Mouse (Mus musculus): ENCODE results near the gene Mmp27. TPM values are rescaled to one million over a fixed set of nuclear protein-coding genes. Genes with fewer than 3 reads are reported as not detected.
A peak's percentile ranks its signal among the peaks of the same experiment; 100 is the strongest.

The Mmp27 gene
- total RNA-seq (2014; fragmentation: Nextera tagmentation) (0.20 TPM in 1 of 2 replicates, not detected in the other), total RNA-seq (2017) (0.80 and 0.95 TPM in 2 replicates)

DNA sequence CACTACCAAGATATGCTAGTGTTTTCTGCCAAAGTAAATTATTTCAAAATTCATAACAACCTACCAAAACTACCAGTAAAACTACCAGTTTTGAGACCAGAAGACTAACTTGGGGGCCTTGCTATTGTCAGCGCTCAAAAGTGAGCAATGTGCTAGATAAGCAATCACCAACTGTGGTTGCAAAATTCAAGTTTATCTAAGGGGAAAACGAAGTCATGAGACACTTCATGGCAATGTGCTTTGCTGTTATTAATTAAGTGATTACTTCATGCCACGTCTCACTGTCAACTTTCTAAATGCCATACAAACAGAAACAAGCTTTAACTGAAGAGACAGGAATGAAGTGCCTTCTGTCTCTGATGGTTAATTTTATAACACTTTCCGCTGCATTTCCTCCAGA is at the start of gene Mmp27:
Mmp27 (plus strand) TSS at position 235 of the 400 bp plus-strand sequence.
- ATAC-seq (replicated peaks; ENCODE audit: low FRiP score, low TSS enrichment, poor library complexity, severe bottlenecking): peak; percentile 74

- ATAC-seq (replicated peaks; ENCODE audit: low FRiP score, low TSS enrichment, poor library complexity, severe bottlenecking): no peak
These were observed 44.8 kb upstream of the Mmp27 start for GRCm38 (mm10) chr9:7526255-7526940.

DNA sequence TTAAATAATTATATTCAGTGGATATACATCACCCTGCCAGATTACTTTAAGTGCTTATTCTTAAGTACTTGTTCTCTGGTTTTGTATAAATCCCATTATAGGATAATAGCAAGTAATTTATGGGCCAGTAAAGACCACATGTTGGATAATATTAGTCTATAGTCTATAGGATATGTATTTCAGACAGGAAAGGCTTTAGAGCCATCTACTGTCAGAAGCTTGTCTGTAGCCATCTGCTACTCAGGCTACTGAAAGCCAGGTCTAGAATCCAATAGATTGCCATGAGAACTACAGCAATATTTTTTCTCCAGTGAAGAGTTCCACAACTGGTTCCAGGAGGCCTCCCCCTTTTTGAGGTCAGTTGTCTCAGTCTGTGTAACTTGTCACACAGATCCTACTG is 28.4 kb upstream of the Mmp27 start:
- no peak for ATAC-seq (replicated peaks; ENCODE audit: low FRiP score, low TSS enrichment, poor library complexity, severe bottlenecking)

DNA sequence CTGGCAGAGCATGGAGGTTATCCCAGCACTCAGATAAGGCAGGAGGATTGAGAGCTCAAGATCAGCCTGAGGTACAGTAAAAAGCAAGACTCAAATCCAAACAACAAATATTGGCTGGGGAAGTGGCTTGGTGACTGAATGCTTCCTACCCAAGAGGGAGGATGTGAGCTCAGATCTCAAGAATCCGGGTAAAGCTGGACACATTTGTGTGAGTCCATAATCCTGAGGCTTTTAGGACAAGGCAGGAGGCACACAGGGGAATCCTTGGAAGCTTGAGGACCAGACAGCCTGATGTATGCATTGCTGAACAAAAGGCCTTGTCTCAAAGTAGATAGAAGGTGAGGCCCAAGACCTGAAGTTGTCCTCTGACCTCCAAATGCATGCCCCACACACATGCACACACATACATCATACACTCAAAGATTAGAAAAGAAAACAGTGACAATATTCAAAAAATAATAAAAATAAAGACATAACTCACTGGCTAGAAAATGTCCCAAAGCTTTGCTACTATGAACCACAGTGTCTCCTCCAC is 26.2 kb upstream of the Mmp27 start:
- ATAC-seq (replicated peaks; ENCODE audit: low FRiP score, low TSS enrichment, poor library complexity, severe bottlenecking): no peak

DNA sequence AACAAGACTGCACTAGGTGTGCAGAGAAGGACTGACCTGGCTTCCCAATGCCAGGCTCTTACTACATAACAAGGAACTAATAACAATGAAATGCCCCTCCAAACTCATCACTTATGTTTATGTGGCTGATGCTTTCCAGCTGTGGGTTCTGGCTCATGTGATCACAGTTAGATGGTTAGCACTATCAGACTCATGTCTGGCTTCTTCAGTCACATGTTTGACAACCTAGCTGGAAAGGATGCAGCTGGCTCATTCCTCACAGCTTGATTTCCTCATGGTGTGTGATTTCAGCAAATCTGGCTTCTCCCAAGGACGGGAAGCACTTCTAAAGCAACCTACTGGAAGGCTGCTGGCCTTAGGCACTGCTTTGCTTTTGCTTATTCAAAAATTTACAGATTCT is 25.7 kb upstream of the Mmp27 start:
- ATAC-seq (replicated peaks; ENCODE audit: low FRiP score, low TSS enrichment, poor library complexity, severe bottlenecking): no peak

- no peak for ATAC-seq (replicated peaks; ENCODE audit: low FRiP score, low TSS enrichment, poor library complexity, severe bottlenecking)
These were observed 25.3 kb upstream of the Mmp27 start for GRCm38 (mm10) chr9:7545920-7546319.

GRCm38 (mm10) chr9:7551943-7552342 is 19.3 kb upstream of the Mmp27 start:
- ATAC-seq (replicated peaks; ENCODE audit: low FRiP score, low TSS enrichment, poor library complexity, severe bottlenecking): no peak

DNA sequence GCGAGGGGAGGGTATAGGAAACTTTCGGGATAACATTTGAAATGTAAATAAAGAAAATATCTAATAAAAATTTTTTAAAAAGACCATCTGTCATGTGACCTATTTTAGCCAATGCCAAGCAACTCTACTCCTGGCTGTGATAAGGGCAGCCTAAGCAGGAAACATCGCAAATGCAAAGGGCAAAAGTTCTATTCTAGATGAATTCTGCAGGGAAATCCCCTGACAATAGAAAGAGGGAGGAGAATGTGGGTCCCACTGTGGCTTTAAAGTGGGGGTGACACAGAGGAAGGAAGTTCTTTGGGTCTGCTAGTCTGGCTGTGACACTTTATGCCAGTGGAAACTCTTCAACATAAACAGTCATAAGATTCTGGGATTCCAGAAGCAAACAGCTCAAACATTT is 17.7 kb upstream of the Mmp27 start:
- ATAC-seq (replicated peaks; ENCODE audit: low FRiP score, low TSS enrichment, poor library complexity, severe bottlenecking): no peak

DNA sequence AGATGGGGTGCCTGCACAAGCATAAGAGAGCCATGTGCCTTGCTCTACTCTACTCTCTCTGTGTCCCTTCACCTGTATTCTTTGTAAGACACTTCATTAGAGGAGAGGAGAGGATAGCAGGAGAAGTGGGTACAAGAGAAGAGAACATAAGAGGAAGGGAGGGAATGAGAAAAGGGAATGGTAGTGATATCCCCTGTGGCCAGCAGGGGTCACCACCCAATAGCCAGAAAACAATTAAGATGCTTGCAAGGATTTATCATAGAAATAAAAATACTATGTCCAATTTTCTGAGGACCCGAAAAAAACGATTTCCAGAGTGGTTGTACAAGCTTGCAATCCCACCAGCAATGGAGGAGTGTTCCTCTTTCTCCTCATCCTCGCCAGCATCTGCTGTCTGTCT is 16.8 kb upstream of the Mmp27 start:
- ATAC-seq (replicated peaks; ENCODE audit: low FRiP score, low TSS enrichment, poor library complexity, severe bottlenecking): peak; percentile 87

DNA sequence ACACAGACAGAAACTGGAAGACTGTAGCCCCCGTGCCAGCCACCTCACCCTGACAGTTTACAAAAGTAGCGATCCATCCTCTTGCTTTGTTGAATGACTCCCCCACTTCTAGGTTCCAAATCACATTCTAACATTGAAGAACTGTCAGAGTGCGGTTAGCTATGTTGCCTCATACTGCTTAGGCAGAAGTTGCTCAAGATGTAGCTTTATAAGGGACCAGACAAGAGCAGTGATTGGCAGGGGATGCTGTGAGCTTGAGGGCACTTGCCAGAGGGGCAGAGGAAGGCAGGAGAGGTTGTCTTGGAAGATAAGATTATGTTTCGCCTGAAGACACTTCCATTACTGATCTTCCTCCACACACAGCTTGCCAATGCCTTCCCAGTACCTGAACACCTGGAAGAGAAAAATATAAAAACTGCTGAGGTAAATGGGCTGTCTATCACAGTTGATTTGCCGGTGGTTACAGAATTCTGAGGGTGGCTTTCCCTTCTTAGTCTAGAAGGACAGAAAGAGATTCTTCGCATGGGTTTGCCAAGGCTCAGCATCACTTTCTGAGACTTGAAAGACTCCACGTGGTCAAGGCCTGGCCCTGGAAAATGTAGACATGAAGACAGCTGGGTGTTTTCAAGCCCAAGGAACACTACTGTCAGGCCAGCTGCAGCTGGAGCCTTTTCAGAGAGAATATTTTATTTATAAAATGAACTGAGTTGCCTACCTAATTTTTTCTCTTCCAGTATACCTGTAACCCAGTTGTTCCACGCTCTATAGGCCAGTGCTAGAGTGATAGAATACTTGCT is 12.8 kb upstream of the Mmp27 start, which contains the start of gene Mmp8:
Mmp8 (plus strand) TSS at position 236 of the 797 bp plus-strand sequence.
- no peak for ATAC-seq (replicated peaks; ENCODE audit: low FRiP score, low TSS enrichment, poor library complexity, severe bottlenecking)

DNA sequence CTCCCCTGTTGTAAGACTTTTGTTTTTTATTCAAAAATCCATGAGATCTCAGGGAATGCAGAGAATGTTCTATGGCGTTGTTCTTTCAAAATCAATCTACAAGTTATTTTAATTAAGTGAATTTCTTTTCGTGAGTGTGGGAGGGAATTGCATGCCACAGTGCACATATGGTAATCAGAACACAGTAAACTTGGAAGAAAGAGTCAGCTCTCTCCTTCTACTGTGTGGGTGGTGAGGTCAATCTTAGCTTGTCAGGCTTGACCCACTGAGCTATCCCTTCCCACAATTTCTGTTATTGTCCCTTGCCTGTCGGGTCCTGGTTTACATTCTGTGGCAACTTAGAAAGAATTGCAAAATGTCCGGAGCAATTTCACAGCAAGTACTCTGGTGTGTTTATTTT is 11.2 kb upstream of the Mmp27 start:
- ATAC-seq (replicated peaks; ENCODE audit: low FRiP score, low TSS enrichment, poor library complexity, severe bottlenecking): no peak

GRCm38 (mm10) chr9:7567376-7567775 is 3.8 kb upstream of the Mmp27 start:
- ATAC-seq (replicated peaks; ENCODE audit: low FRiP score, low TSS enrichment, poor library complexity, severe bottlenecking): no peak

DNA sequence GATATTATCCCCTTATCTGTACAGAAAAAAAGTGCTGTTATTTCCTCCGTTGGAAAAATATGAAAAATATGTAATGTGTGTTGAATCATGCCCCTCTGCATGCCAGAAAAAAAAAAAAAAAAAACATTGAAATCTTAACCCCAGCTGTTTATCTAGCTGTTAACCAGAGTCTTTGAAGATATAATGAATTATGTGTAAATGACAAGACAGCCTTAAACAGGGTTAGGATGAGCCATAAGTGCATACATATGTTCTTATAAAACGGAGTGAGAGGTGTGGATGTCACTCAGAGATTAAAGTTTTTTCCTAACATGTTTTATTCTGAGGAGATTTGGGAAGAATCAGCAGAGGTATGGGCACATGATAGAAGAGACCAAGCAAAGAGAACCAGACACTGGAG is 3.3 kb upstream of the Mmp27 start:
- ATAC-seq (replicated peaks; ENCODE audit: low FRiP score, low TSS enrichment, poor library complexity, severe bottlenecking): no peak

DNA sequence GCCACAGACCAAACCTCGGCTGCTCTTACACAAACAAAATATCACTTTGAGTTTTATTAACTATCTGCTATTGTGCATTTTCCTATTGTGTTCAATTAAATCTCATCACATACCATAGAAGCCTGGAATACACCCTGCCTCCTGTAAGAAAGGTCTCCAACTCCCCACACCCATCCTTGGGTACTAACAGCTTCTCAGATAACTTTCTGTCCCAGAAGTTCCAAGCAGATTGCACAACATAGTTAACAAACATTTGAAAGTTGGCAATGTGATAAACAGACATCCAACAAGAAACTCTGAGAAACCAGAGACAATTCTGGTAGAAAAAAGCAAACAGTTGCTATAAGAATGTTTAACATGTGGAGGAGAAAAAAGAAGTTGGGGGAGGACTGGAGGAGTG is 711 bp upstream of the Mmp27 start:
- peak; percentile 48 for ATAC-seq (replicated peaks; ENCODE audit: low FRiP score, low TSS enrichment, poor library complexity, severe bottlenecking)

- ATAC-seq (replicated peaks; ENCODE audit: low FRiP score, low TSS enrichment, poor library complexity, severe bottlenecking): peak; percentile 83
These were observed 992 bp downstream of the Mmp27 start for GRCm38 (mm10) chr9:7572188-7572587.

DNA sequence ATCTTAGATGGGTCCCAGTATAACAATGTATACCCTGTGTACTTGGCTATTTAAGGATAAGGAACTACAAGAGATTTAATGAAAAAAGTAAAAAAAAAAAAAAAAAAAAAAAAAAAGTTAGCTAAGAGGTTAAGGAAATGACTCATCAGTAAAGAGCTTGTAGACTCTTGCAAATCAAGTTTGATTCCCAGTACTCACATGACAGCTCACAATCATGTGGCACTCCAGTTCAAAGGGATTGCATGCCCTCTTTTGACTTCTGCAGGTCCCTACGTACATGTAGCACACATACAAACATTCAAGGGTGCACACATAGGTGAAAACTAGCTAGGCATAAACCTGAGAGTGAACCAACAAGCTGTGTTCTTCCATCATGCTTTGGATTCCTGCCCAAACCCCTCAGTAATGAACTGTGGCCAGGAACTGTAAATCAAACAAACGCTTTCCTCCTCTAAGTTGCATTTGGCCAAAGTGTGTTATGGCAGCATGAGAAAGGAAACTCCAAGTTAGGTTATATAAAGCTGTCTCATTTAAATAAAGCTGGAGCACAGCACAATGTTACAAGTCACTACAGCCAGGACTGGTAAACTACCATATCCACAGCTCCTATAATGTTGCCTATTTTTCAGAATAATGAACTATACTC is 1.6 kb downstream of the Mmp27 start:
- ATAC-seq (replicated peaks; ENCODE audit: low FRiP score, low TSS enrichment, poor library complexity, severe bottlenecking): no peak

DNA sequence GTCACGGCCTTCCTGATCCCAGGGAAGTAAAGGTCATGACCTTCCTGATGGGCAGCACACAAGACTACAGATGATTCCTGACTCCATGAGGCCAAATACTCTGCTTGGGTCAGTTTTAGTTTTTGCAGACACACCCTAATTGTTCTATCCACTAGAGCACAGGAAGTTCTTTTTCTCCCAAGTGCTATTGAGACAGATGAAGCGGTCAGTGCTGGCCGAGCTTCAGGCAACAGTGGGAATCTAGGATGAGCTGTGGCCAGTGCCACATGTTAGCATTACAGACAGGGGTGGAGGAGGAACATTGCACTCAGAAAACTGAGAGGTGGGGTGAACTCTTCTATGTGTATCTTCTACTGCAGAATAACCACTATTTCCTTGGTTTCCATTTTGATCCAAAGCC is 4.3 kb downstream of the Mmp27 start:
- ATAC-seq (replicated peaks; ENCODE audit: low FRiP score, low TSS enrichment, poor library complexity, severe bottlenecking): no peak

GRCm38 (mm10) chr9:7577371-7577770 is 6.2 kb downstream of the Mmp27 start:
- no peak for ATAC-seq (replicated peaks; ENCODE audit: low FRiP score, low TSS enrichment, poor library complexity, severe bottlenecking)

- ATAC-seq (replicated peaks; ENCODE audit: low FRiP score, low TSS enrichment, poor library complexity, severe bottlenecking): no peak
These were observed 18.9 kb downstream of the Mmp27 start for GRCm38 (mm10) chr9:7590063-7590462.

GRCm38 (mm10) chr9:7593272-7593812 is 22.1 kb downstream of the Mmp27 start:
- no peak for ATAC-seq (replicated peaks; ENCODE audit: low FRiP score, low TSS enrichment, poor library complexity, severe bottlenecking)

Data from megakaryocyte-erythroid progenitor cell, adult 5-6 weeks (primary cell).